Mouse (Mus musculus) adipocyte (in vitro differentiated cells): Measurements from ENCODE around the gene Cldn34b2.
A peak's percentile ranks its signal among the peaks of the same experiment; 100 is the strongest.
"Not testable (repeated sequence)": the region's sequence is repeated elsewhere in the genome, so short reads cannot be mapped to it uniquely, and the experiment has no call there.

Source experiments
- DNase-seq: peaks from one replicate; pipeline ENCODE4 v3.0.0-alpha.2; 2016; ENCODE audit warnings: low spot score

The Cldn34b2 gene

DNA sequence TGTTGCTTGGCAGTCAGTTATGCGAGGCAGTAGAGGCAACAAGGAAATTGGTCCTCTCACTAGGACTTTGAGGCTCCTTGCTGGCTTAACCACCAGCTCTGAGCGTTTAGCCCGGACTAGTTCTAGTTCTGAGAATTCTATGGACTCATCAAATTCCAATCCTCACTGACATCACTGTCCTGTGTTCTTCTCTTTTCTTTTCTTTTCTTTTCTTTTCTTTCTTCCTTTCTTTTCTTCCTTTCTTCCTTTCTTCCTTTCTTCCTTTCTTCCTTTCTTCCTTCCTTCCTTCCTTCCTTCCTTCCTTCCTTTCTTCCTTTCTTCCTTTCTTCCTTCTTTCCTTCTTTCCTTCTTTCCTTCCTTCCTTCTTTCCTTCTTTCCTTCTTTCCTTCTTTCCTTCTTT, at the start of gene Cldn34b2:
Cldn34b2 (minus strand) TSS at position 101 of the 400 bp plus-strand sequence.
- DNase-seq, result not testable (repeated sequence)

GRCm38 (mm10) chrX:155177640-155178039, 49.4 kb upstream of the Cldn34b2 start:
- DNase-seq, result no peak

GRCm38 (mm10) chrX:155177230-155177629, 49.0 kb upstream of the Cldn34b2 start:
- DNase-seq, result no peak

DNA sequence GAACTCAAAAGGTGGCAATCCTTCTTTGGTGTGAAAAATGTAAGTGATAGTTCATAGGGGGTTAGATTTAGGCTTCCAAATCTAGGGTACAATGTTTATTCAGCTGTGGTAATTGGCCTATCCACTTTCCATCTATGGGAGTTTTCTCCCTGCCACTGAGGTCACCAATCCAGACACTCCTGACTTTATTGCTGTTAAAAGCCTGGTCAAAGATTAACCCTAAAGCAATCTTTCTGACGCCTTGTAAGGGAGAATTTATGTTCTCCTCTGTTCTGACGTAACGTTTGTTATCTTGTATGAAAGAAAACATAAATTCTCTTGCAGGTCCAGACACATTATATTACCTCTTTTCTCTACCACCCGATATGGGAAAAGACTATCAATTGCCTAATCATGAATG, 47.4 kb upstream of the Cldn34b2 start:
- DNase-seq, result no peak

- peak; percentile 5 for DNase-seq
Measured at GRCm38 (mm10) chrX:155172310-155172709, 44.1 kb upstream of the Cldn34b2 start.

DNA sequence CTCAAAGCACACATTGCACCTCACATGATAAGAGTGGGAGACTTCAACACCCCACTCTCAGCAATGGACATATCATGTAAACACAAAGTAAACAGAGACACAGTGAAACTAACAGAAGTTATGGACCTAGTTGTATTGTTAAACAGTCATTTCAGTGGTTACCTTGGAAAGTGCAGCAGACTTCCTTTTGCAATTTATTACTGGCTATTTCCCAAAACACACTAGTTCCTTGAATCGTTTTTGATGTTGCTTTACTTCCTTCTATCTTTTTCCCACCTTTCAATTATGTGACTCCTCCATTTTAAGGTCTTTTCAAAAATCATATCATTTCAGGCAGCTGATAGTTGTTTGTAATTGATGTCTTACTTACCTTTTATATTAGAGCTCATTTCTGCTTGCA, 43.5 kb upstream of the Cldn34b2 start:
- no peak for DNase-seq

- DNase-seq, result no peak
Measured at GRCm38 (mm10) chrX:155169886-155170285, 41.7 kb upstream of the Cldn34b2 start.

GRCm38 (mm10) chrX:155167667-155168066, 39.5 kb upstream of the Cldn34b2 start:
- DNase-seq, result no peak

DNA sequence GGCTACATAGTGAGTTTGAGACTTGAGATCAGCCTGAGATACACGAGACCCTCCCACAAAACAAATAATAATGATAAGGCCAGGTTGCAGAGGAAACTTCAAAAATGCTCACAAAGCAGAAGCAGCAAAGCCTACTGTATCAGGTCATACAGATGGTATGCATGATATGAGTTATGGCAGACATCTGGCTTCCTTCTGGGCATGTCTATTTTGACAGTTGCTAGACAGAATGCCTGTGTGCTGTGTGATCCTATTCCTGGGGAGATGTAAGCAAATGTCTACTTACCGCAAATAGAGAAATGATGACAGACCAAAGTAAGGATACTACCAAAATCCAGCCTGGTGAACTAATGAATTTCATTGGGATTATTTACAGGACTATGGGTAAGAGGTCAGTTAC, 38.1 kb upstream of the Cldn34b2 start:
- DNase-seq, result no peak

DNA sequence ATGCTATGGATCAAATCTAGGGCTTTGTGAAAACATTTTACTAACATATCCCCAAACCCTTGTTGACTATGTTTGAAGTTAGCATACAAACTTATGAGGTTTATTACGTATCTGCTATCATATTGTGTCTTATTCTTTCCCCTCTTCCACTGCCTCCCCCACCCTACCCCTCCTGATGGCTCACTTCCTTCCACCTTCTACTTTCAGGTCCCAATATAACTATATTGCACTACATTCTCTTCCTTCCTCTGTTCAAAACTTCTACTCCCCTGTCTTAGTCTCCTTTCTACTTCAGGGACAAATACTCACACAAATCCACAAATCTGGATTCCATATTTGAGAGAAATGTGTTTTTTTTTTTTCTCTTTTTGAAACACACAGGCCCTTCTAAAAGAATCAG, 35.3 kb upstream of the Cldn34b2 start:
- DNase-seq, result no peak

- DNase-seq, result no peak
Measured at GRCm38 (mm10) chrX:155151868-155152267, 23.7 kb upstream of the Cldn34b2 start.

- peak; percentile 78 for DNase-seq
Measured at GRCm38 (mm10) chrX:155144718-155145117, 16.5 kb upstream of the Cldn34b2 start.

- peak; percentile 68 for DNase-seq
Measured at GRCm38 (mm10) chrX:155098024-155098423, 30.2 kb downstream of the Cldn34b2 start.

- not testable (repeated sequence) for DNase-seq
Measured at GRCm38 (mm10) chrX:155093566-155093965, 34.6 kb downstream of the Cldn34b2 start, which contains the start of gene Magea2. TSS of gene Magea2 (minus strand) at chrX:155093666.

DNA sequence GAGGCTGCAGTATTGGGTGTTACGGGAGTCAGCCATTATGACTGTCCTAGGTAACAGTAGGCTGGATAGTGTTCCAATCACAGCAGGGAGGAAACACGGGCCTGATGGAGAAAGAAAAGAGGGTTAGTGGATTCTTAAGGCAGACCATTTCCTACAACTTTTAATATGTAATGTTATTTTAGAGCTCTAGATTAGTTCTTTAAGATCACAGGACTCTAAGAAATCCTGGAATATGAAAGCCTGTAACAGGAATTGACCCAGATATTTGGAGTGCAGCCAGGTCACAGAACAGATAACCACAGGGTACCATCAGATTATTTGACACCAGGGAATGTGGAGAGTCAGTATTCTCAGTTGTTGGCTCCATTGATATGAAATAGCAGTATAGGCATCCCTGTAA, 38.5 kb downstream of the Cldn34b2 start, which contains the start of gene Magea1:
Magea1 (minus strand) TSS at position 101 of the 400 bp plus-strand sequence.
- DNase-seq, result not testable (repeated sequence)
